Mouse (Mus musculus): ENCODE results near the gene Sox6.

Gene Sox6

GRCm38 (mm10) chr7:115830366-115830765 lies 208.2 kb downstream of the Sox6 start:
- no peak for DNase-seq (ENCODE audit: low spot score)

- no peak for DNase-seq (ENCODE audit: low spot score)
Observed at GRCm38 (mm10) chr7:115829756-115830155, 208.8 kb downstream of the Sox6 start.

- no peak for DNase-seq (ENCODE audit: low spot score)
Observed at GRCm38 (mm10) chr7:115829260-115829659, 209.3 kb downstream of the Sox6 start.

GRCm38 (mm10) chr7:115825295-115825694 lies 213.3 kb downstream of the Sox6 start:
- DNase-seq (ENCODE audit: low spot score) = no peak

- no peak for DNase-seq (ENCODE audit: low spot score)
Observed at GRCm38 (mm10) chr7:115824621-115825256, 213.9 kb downstream of the Sox6 start.

- DNase-seq (ENCODE audit: low spot score) = no peak
Observed at GRCm38 (mm10) chr7:115819136-115819535, 219.5 kb downstream of the Sox6 start.

GRCm38 (mm10) chr7:115803256-115803655 lies 235.3 kb downstream of the Sox6 start:
- DNase-seq (ENCODE audit: low spot score) = no peak

- DNase-seq (ENCODE audit: low spot score) = no peak
Observed at GRCm38 (mm10) chr7:115794139-115794858, 244.3 kb downstream of the Sox6 start.

- no peak for DNase-seq (ENCODE audit: low spot score)
Observed at GRCm38 (mm10) chr7:115792841-115793240, 245.8 kb downstream of the Sox6 start.

GRCm38 (mm10) chr7:115789116-115789823 lies 249.3 kb downstream of the Sox6 start:
- no peak for DNase-seq (ENCODE audit: low spot score)

- no peak for DNase-seq (ENCODE audit: low spot score)
Observed at GRCm38 (mm10) chr7:115783982-115784917, 254.3 kb downstream of the Sox6 start.

- DNase-seq (ENCODE audit: low spot score) = no peak
Observed at GRCm38 (mm10) chr7:115780148-115780547, 258.4 kb downstream of the Sox6 start.

GRCm38 (mm10) chr7:115779544-115779943 lies 259.1 kb downstream of the Sox6 start:
- no peak for DNase-seq (ENCODE audit: low spot score)

- DNase-seq (ENCODE audit: low spot score) = no peak
Observed at GRCm38 (mm10) chr7:115776736-115777135, 261.9 kb downstream of the Sox6 start.

- no peak for DNase-seq (ENCODE audit: low spot score)
Observed at GRCm38 (mm10) chr7:115776324-115776723, 262.3 kb downstream of the Sox6 start.

- no peak for DNase-seq (ENCODE audit: low spot score)
Observed at GRCm38 (mm10) chr7:115766316-115766715, 272.3 kb downstream of the Sox6 start.

- DNase-seq (ENCODE audit: low spot score) = no peak
Observed at GRCm38 (mm10) chr7:115763851-115764250, 274.7 kb downstream of the Sox6 start.

GRCm38 (mm10) chr7:115758172-115758571 lies 280.4 kb downstream of the Sox6 start:
- DNase-seq (ENCODE audit: low spot score) = no peak

- no peak for DNase-seq (ENCODE audit: low spot score)
Observed at GRCm38 (mm10) chr7:115755272-115755671, 283.3 kb downstream of the Sox6 start.

- no peak for DNase-seq (ENCODE audit: low spot score)
Observed at GRCm38 (mm10) chr7:115754216-115754615, 284.4 kb downstream of the Sox6 start.

GRCm38 (mm10) chr7:115752121-115752634 lies 286.4 kb downstream of the Sox6 start:
- DNase-seq (ENCODE audit: low spot score) = no peak

- DNase-seq (ENCODE audit: low spot score) = no peak
Observed at GRCm38 (mm10) chr7:115751083-115751482, 287.5 kb downstream of the Sox6 start.
